Mouse (Mus musculus) adrenal gland, postnatal 0 days (tissue): ENCODE data around the gene Riok2. TPM values are rescaled to one million over a fixed set of nuclear protein-coding genes. Genes with fewer than 3 reads are reported as not detected.

Source experiments
- polyA plus RNA-seq: library from polyadenylated mRNA; unstranded; fragments of >200 nt; fragmentation: Nextera tagmentation; extraction: Ambion mirVana; gene quantifications from 2 replicates; pipeline ENCODE4 v1.2.1, GENCODE M21; 2015

Riok2 gene
- polyA plus RNA-seq: 38.4 and 53.5 TPM in 2 replicates

GRCm38 (mm10) chr17:17373918-17374910 is at the start of gene Riok2:
TSS of gene Riok2 (plus strand) at chr17:17374309.

DNA sequence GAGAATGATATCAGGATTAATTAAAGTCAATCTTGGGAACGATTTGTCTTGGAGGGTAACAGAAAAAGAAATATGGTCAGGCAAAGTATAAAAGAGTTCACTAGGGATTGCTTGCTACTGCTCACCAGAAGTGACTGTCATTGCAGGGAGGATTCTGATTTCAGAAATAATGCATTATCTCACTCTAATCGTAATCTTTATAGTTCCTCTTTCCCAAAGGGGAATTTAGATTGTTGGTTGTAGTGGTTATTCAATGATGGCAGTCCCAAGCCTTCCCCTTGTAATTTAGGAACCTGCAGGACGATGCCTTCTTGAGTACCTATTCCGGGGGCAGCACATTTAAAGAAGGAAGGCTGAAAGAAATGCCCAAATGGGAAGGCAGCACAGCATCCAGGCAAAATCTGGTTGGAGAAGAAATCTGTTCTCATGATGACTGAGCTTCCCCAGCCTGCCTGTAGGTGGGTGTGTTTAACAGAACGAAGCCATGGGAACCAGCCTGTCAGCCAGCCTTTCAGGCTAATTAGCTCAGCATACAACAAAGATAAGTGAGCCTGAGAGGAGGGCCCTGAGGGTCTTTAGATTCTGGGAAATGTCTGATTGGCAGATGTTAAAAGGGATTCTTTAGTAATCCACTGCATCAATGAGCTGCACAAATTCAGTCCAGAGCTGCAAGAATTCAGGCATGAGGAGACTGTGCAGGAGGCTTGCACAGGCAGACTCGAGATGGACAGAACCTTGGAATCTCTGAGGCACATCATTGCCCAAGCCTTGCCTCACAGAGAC is 28.3 kb downstream of the Riok2 start, which contains the start of gene Lix1:
Gene Lix1 (plus strand): TSS at position 451 of the 783 bp plus-strand sequence.

Other genes with a start within 250 kb of the Riok2 start
- 16.3 and 20.3 TPM in 2 replicates for gene Lix1, start 28.4 kb downstream of the Riok2 start, polyA plus RNA-seq